Mouse (Mus musculus) hindbrain, embryonic 15.5 days (tissue): ENCODE measurements around the gene Crybg3. TPM values are rescaled to one million over a fixed set of nuclear protein-coding genes. Genes with fewer than 3 reads are reported as not detected.

Experiments used
- ATAC-seq: fragments of 200-750 bp; cut with Nextera tagmentation; 2 replicates; pipeline ENCODE4 v1.8.0; 2017; ENCODE audit warnings: low read depth, moderate number of reproducible peaks, moderate TSS enrichment; ENCODE audit not compliant: low FRiP score
- H3K27ac ChIP-seq: fragments of 300-500 bp; sonication (generic); replicated peaks from 2 replicates; pipeline ENCODE4 v1.5.1; 2015; ENCODE audit warnings: mild to moderate bottlenecking, inconsistent platforms
- H3K27me3 ChIP-seq: fragments of 300-500 bp; sonication (generic); 2 replicates; pipeline ENCODE4 v1.6.1; 2015; ENCODE audit warnings: control low read depth, inconsistent platforms
- H3K36me3 ChIP-seq: fragments of 300-500 bp; sonication (generic); 2 replicates; pipeline ENCODE4 v1.6.1; 2015; ENCODE audit warnings: control low read depth, inconsistent platforms
- H3K4me1 ChIP-seq: fragments of 300-500 bp; sonication (generic); replicated peaks from 2 replicates; pipeline ENCODE4 v1.6.1; 2015; ENCODE audit warnings: control low read depth, inconsistent platforms
- H3K4me2 ChIP-seq: fragments of 300-500 bp; sonication (generic); 2 replicates; pipeline ENCODE4 v1.6.1; 2015; ENCODE audit warnings: moderate library complexity, mild to moderate bottlenecking, inconsistent platforms
- H3K4me3 ChIP-seq: fragments of 300-500 bp; sonication (generic); 2 replicates; pipeline ENCODE4 v1.5.1; 2015; ENCODE audit warnings: mild to moderate bottlenecking, inconsistent platforms
- H3K9ac ChIP-seq: fragments of 300-500 bp; sonication (generic); 2 replicates; pipeline ENCODE4 v1.6.1; 2015; ENCODE audit warnings: inconsistent platforms
- H3K9me3 ChIP-seq: fragments of 300-500 bp; sonication (generic); 2 replicates; pipeline ENCODE4 v1.6.1; 2016; ENCODE audit warnings: control low read depth, inconsistent platforms
- WGBS: fragments of 180-500 bp; shearing (Covaris S2); methylation state at CpG from one replicate; pipeline ENCODE4 v1.1.7; 2015; 5-methylcytosine and 5-hydroxymethylcytosine counted together
- polyA plus RNA-seq: library from polyadenylated mRNA; unstranded; fragments of >200 nt; fragmentation: Nextera tagmentation; extraction: Ambion mirVana; gene quantifications from 2 replicates; pipeline ENCODE4 v1.2.1, GENCODE M21; 2015

Crybg3 gene
- polyA plus RNA-seq, 1 experiment from 2014 or later: 2.7 TPM

DNA sequence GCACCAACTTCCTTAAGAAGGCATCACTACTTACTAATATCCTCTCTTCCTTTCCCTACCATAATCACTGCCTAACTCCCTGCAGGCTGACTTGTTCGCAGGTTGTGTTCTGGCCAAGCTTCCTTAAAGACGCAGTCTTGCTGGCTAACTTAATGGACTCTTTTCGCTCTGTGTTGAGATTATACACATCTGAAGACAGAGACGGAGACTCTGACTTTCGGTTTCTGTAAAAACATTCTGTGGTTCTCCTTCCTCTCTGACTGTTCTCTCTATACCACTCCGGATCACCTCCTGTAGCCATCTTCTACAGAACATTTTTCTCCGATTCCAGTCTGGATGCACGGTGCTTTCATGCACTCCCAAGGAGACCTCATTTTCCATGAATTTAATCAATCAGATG is 30.0 kb downstream of the Crybg3 start:
- no peak for ATAC-seq

GRCm38 (mm10) chr16:59569837-59570236 is 30.9 kb downstream of the Crybg3 start:
- 72% methylated on average over 8 of the region's 8 CpGs for WGBS
- Histone ChIP-seq H3K27me3 (no peaks in the 10 kb centered on the region), H3K36me3 (no peaks in the 10 kb centered on the region), H3K9me3 (no peaks in the 10 kb centered on the region), H3K4me1 (no peaks in the 10 kb centered on the region), H3K4me3 (no peak overlapping the region), H3K4me2 (no peak overlapping the region), H3K9ac (no peak overlapping the region), H3K27ac (no peak overlapping the region)
- no peak for ATAC-seq

More for the DNA sequence above, 30.0 kb downstream of the Crybg3 start:
- Histone ChIP-seq H3K9me3 (no peaks in the 10 kb centered on the region), H3K4me2 (no peak overlapping the region), H3K27me3 (no peaks in the 10 kb centered on the region), H3K9ac (no peak overlapping the region), H3K27ac (no peak overlapping the region), H3K4me1 (no peaks in the 10 kb centered on the region), H3K4me3 (no peak overlapping the region), H3K36me3 (no peaks in the 10 kb centered on the region)
- WGBS: 95% methylated on average over 8 of the region's 8 CpGs

- no peaks in the 10 kb centered on the region for H3K4me1 ChIP-seq
- no peaks in the 10 kb centered on the region for H3K36me3 ChIP-seq
- H3K27me3 ChIP-seq: no peaks in the 10 kb centered on the region
- H3K4me3 ChIP-seq: no peak overlapping the region
- H3K9ac ChIP-seq: no peak overlapping the region
- no peaks in the 10 kb centered on the region for H3K9me3 ChIP-seq
- no peak for ATAC-seq
- H3K4me2 ChIP-seq: no peak overlapping the region
- H3K27ac ChIP-seq: no peak overlapping the region
- WGBS: 66% methylated on average over 9 of the region's 10 CpGs
Measured at GRCm38 (mm10) chr16:59567721-59568381, 32.9 kb downstream of the Crybg3 start.

DNA sequence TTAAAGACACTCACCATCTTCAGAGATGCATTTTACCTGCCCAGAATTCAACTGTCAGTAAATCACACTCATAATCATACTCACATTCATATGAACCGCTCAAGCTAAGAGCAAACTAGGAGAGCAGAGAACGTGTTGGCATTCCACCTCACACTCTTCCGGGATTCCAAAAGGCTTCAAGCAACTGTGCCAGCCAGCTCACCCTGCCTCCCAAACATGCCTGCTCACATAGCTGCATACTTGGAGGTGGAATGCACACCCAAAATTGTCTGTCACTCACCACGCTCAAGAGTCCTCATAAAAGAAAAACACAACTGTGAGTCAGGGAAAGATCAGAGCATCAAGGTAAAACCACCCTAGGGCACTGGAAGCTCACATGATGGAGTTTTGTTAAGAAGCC is 34.3 kb downstream of the Crybg3 start:
- H3K36me3 ChIP-seq: no peaks in the 10 kb centered on the region
- H3K27me3 ChIP-seq: no peaks in the 10 kb centered on the region
- no peak overlapping the region for H3K4me3 ChIP-seq
- ATAC-seq: no peak
- no peaks in the 10 kb centered on the region for H3K9me3 ChIP-seq
- 93% methylated on average over 4 of the region's 4 CpGs for WGBS
- H3K27ac ChIP-seq: no peak overlapping the region
- no peak overlapping the region for H3K9ac ChIP-seq
- no peak overlapping the region for H3K4me2 ChIP-seq
- no peaks in the 10 kb centered on the region for H3K4me1 ChIP-seq

DNA sequence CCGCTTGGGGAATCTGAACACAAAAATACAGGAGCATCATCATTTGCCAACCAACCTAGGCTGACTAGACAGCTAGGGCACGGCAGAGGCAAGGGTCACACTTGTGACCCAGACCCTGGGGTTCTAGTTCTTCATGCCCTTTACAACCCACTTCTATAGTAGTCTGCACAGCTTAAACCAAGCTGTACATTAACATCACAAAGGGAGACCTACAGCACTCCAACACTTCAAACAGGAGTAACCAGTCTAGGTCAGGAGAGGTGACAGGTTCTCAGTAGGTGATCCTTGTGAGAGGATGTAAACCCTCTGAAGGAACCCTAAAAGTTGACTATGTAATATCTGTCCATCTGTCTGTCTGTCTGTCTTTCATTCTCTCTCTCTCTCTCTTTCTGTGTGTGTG is 35.1 kb downstream of the Crybg3 start:
- Histone ChIP-seq H3K4me3 (no peak overlapping the region), H3K9me3 (no peaks in the 10 kb centered on the region)
- WGBS: 59% methylated on average over 2 of the region's 2 CpGs

GRCm38 (mm10) chr16:59564025-59564424 is 36.8 kb downstream of the Crybg3 start:
- Histone ChIP-seq H3K27me3 (no peaks in the 10 kb centered on the region), H3K27ac (no peak overlapping the region), H3K4me3 (no peak overlapping the region), H3K9me3 (no peaks in the 10 kb centered on the region), H3K36me3 (no peaks in the 10 kb centered on the region), H3K4me2 (no peak overlapping the region), H3K4me1 (no peaks in the 10 kb centered on the region), H3K9ac (no peak overlapping the region)
- ATAC-seq: no peak
- WGBS: 82% methylated on average over 5 of the region's 5 CpGs

More for the DNA sequence above, 35.1 kb downstream of the Crybg3 start:
- Histone ChIP-seq H3K27ac (no peak overlapping the region), H3K36me3 (no peaks in the 10 kb centered on the region), H3K9ac (no peak overlapping the region), H3K27me3 (no peaks in the 10 kb centered on the region), H3K4me2 (no peak overlapping the region), H3K4me1 (no peaks in the 10 kb centered on the region)
- ATAC-seq: no peak

GRCm38 (mm10) chr16:59559300-59560200 is 41.2 kb downstream of the Crybg3 start:
- no peaks in the 10 kb centered on the region for H3K27me3 ChIP-seq
- H3K4me2 ChIP-seq: no peak overlapping the region
- no peak overlapping the region for H3K9ac ChIP-seq
- H3K9me3 ChIP-seq: no peaks in the 10 kb centered on the region
- 69% methylated on average over 22 of the region's 22 CpGs for WGBS
- H3K36me3 ChIP-seq: no peaks in the 10 kb centered on the region
- no peaks in the 10 kb centered on the region for H3K4me1 ChIP-seq
- no peak overlapping the region for H3K27ac ChIP-seq
- H3K4me3 ChIP-seq: no peak overlapping the region
- ATAC-seq: no peak; the same call in 1 of the 2 replicates

DNA sequence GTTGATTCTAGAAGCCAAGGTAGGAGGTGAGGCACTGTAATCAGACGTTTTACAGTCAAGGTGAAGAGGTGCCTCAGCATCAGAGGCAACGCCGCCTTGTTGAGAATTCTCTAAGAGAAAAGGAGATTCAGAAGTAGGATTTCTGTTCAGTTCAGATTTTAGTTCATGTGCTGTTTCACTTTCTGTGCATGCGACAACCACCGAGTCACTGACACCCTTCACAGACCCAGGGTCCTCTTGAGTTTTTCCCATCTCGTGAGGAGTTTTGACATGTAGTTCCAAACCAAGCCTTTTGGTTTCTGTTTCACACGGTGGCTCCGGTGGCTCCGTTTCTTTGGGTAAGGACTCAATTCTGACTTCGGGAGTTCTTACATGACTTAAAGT is 41.9 kb downstream of the Crybg3 start:
- Histone ChIP-seq H3K36me3 (no peaks in the 10 kb centered on the region), H3K9me3 (no peaks in the 10 kb centered on the region), H3K27ac (no peak overlapping the region), H3K27me3 (no peaks in the 10 kb centered on the region), H3K4me3 (no peak overlapping the region), H3K4me1 (no peaks in the 10 kb centered on the region), H3K4me2 (no peak overlapping the region), H3K9ac (no peak overlapping the region)
- WGBS: 97% methylated on average over 10 of the region's 10 CpGs
- ATAC-seq: no peak

GRCm38 (mm10) chr16:59553490-59554161 is 47.2 kb downstream of the Crybg3 start:
- Histone ChIP-seq H3K4me2 (no peak overlapping the region), H3K4me3 (no peak overlapping the region), H3K36me3 (no peaks in the 10 kb centered on the region), H3K9me3 (no peaks in the 10 kb centered on the region), H3K27ac (no peak overlapping the region), H3K27me3 (no peaks in the 10 kb centered on the region), H3K4me1 (peaks cover under 1% of the 10 kb centered on the region; the same call in 1 of the 2 replicates), H3K9ac (no peak overlapping the region)
- no peak for ATAC-seq
- WGBS: 86% methylated on average over 12 of the region's 12 CpGs

- WGBS: 80% methylated on average over 5 of the region's 5 CpGs
- H3K4me3 ChIP-seq: no peak overlapping the region
- H3K27ac ChIP-seq: no peak overlapping the region
- H3K4me2 ChIP-seq: no peak overlapping the region
- H3K36me3 ChIP-seq: no peaks in the 10 kb centered on the region
- no peak for ATAC-seq
- H3K9me3 ChIP-seq: no peaks in the 10 kb centered on the region
- H3K27me3 ChIP-seq: no peaks in the 10 kb centered on the region
- H3K4me1 ChIP-seq: peaks cover 17% of the 10 kb centered on the region
- no peak overlapping the region for H3K9ac ChIP-seq
Measured at GRCm38 (mm10) chr16:59551507-59551906, 49.3 kb downstream of the Crybg3 start.

GRCm38 (mm10) chr16:59549631-59550030 is 51.1 kb downstream of the Crybg3 start:
- Histone ChIP-seq H3K27me3 (no peaks in the 10 kb centered on the region), H3K4me1 (peaks cover 17% of the 10 kb centered on the region), H3K9ac (no peak overlapping the region), H3K27ac (no peak overlapping the region), H3K4me2 (no peak overlapping the region), H3K9me3 (no peaks in the 10 kb centered on the region), H3K36me3 (no peaks in the 10 kb centered on the region), H3K4me3 (no peak overlapping the region)
- ATAC-seq: peak; percentile 76; the same call in 1 of the 2 replicates
- WGBS: 92% methylated on average over 15 of the region's 15 CpGs

DNA sequence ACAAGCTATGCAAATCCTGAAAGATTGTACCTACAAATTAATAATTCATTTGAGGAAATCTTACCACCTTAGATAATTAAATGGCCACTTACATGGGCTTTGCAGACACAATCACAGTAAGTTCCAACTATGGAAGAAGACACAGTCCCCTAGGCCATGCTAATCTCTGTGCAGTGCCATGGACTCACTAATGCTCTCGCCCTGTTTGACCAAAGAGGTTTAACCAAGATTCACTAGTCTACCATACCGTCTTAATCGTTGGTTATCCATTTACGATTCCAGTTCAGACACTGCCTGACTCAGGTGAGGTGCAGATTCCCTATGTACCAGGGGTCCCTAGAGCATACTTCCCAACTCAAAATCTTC is 52.2 kb downstream of the Crybg3 start:
- WGBS: 87% methylated on average over 4 of the region's 4 CpGs
- Histone ChIP-seq H3K4me2 (no peak overlapping the region), H3K4me1 (peaks cover 17% of the 10 kb centered on the region), H3K4me3 (no peak overlapping the region), H3K36me3 (no peaks in the 10 kb centered on the region), H3K9me3 (no peaks in the 10 kb centered on the region), H3K27me3 (no peaks in the 10 kb centered on the region), H3K9ac (no peak overlapping the region), H3K27ac (peak overlapping the region; percentile 9; the same call in 1 of the 2 replicates)
- no peak for ATAC-seq
